Comparison of ENCODE assay signal across 41 mouse cellular contexts in genomic region chr8:121985673-121986072, GRCm38 (mm10). TPM values are rescaled to one million over a fixed set of nuclear protein-coding genes. Genes with fewer than 3 reads are reported as not detected.
"Had no signal": no experiment of that assay in that cellular context is flagged by ENCODE, and none has a peak within 500 bp of the region (broad histone marks: within the 10 kb centered on the region; RNA-seq: fewer than 3 reads in every experiment).

No protein-coding gene starts in this region.

- H3K9me3 ChIP-seq: limb, embryonic 10.5 days; limb, embryonic 12.5 days; limb, embryonic 13.5 days; limb, embryonic 15.5 days; liver, embryonic 13.5 days; liver, embryonic 15.5 days; lung, embryonic 15.5 days; megakaryocyte, embryonic 14.5 days; midbrain, embryonic 10.5 days; midbrain, embryonic 12.5 days; midbrain, embryonic 13.5 days; midbrain, embryonic 15.5 days; neural tube, embryonic 12.5 days had no signal

- H3K4me3 ChIP-seq: left cerebral cortex, adult 2 months; limb, embryonic 10.5 days; limb, embryonic 12.5 days; limb, embryonic 13.5 days; limb, embryonic 15.5 days; liver, embryonic 13.5 days; liver, embryonic 15.5 days; lung, embryonic 15.5 days; midbrain, embryonic 10.5 days; midbrain, embryonic 12.5 days; midbrain, embryonic 13.5 days; midbrain, embryonic 15.5 days; myocyte; neural tube, embryonic 12.5 days had no signal

- H3K27me3 ChIP-seq: limb, embryonic 12.5 days; limb, embryonic 13.5 days; limb, embryonic 15.5 days; liver, embryonic 13.5 days; liver, embryonic 15.5 days; lung, embryonic 15.5 days; megakaryocyte, embryonic 14.5 days; midbrain, embryonic 12.5 days; midbrain, embryonic 13.5 days; midbrain, embryonic 15.5 days; neural tube, embryonic 12.5 days had no signal

- ATAC-seq: liver, postnatal 0 days; lung, postnatal 0 days; midbrain, embryonic 13.5 days; midbrain, embryonic 15.5 days; midbrain, embryonic 16.5 days had no signal

- H3K4me2 ChIP-seq: limb, embryonic 12.5 days; limb, embryonic 13.5 days; limb, embryonic 15.5 days; liver, embryonic 11.5 days; liver, embryonic 13.5 days; liver, embryonic 15.5 days; lung, embryonic 14.5 days; lung, embryonic 15.5 days; midbrain, embryonic 11.5 days; midbrain, embryonic 12.5 days; midbrain, embryonic 13.5 days; midbrain, embryonic 15.5 days; neural tube, embryonic 12.5 days had no signal

- H3K9ac ChIP-seq: limb, embryonic 12.5 days; limb, embryonic 13.5 days; limb, embryonic 15.5 days; liver, embryonic 13.5 days; liver, embryonic 14.5 days; liver, embryonic 15.5 days; liver, postnatal 0 days; lung, embryonic 14.5 days; lung, embryonic 15.5 days; midbrain, embryonic 12.5 days; midbrain, embryonic 13.5 days; midbrain, embryonic 15.5 days; neural tube, embryonic 12.5 days had no signal

- DNase-seq: layer of hippocampus, postnatal 36 days; left cerebral cortex, postnatal 4 days; liver; liver, embryonic 13.5 days; liver, postnatal 0 days; lung, embryonic 14.5 days; lung, postnatal 10 days; lung, postnatal 4 days; midbrain, embryonic 14.5 days had no signal

- H3K4me1 ChIP-seq: limb, embryonic 10.5 days; limb, embryonic 12.5 days; limb, embryonic 13.5 days; liver, embryonic 13.5 days; liver, embryonic 15.5 days; lung, embryonic 15.5 days; midbrain, embryonic 10.5 days; midbrain, embryonic 12.5 days; midbrain, embryonic 15.5 days had no signal

- H3K27ac ChIP-seq: left cerebral cortex, adult 2 months; limb, embryonic 10.5 days; limb, embryonic 12.5 days; limb, embryonic 13.5 days; limb, embryonic 15.5 days; liver, embryonic 13.5 days; liver, embryonic 14.5 days; liver, embryonic 15.5 days; lung, embryonic 15.5 days; macrophage; midbrain, embryonic 10.5 days; midbrain, embryonic 12.5 days; midbrain, embryonic 13.5 days; midbrain, embryonic 15.5 days; neural tube, embryonic 12.5 days had no signal

RNA-seq across cellular contexts. Expression of gene Car5a, which starts 41.0 kb away (rescaled TPM):
- total RNA-seq: layer of hippocampus, postnatal 36 days; left cerebral cortex, adult 2 months; left cerebral cortex, postnatal 10 days; left cerebral cortex, postnatal 25 days; left cerebral cortex, postnatal 36 days; megakaryocyte progenitor cell, adult 5-6 weeks; megakaryocyte, adult 5-6 weeks; megakaryocyte-erythroid progenitor cell, adult 5-6 weeks; midbrain, postnatal 0 days; monocyte, adult 5-6 weeks had no signal
- polyA plus RNA-seq: limb, embryonic 10.5 days; limb, embryonic 11.5 days; limb, embryonic 13.5 days; limb, embryonic 14.5 days; limb, embryonic 15.5 days; lung, embryonic 14.5 days; lung, embryonic 15.5 days; lung, embryonic 16.5 days; macrophage; midbrain, embryonic 14.5 days; myocyte; neural tube, embryonic 11.5 days had no signal
